Mouse (Mus musculus): ENCODE data around the gene Syce3. TPM values are rescaled to one million over a fixed set of nuclear protein-coding genes. Genes with fewer than 3 reads are reported as not detected.

Syce3 gene
- polyA plus RNA-seq, 1 experiment from 2014 or later: not detected

GRCm38 (mm10) chr15:89406691-89407090 is 3.6 kb downstream of the Syce3 start:
- Histone ChIP-seq H3K27me3 (no peaks in the 10 kb centered on the region), H3K27ac (no peak overlapping the region), H3K4me2 (no peak overlapping the region), H3K4me3 (no peak overlapping the region), H3K9ac (no peak overlapping the region), H3K36me3 (no peaks in the 10 kb centered on the region), H3K9me3 (no peaks in the 10 kb centered on the region), H3K4me1 (no peaks in the 10 kb centered on the region)
- no peak for ATAC-seq (ENCODE audit: insufficient number of reproducible peaks, low FRiP score, low TSS enrichment, low read depth)

DNA sequence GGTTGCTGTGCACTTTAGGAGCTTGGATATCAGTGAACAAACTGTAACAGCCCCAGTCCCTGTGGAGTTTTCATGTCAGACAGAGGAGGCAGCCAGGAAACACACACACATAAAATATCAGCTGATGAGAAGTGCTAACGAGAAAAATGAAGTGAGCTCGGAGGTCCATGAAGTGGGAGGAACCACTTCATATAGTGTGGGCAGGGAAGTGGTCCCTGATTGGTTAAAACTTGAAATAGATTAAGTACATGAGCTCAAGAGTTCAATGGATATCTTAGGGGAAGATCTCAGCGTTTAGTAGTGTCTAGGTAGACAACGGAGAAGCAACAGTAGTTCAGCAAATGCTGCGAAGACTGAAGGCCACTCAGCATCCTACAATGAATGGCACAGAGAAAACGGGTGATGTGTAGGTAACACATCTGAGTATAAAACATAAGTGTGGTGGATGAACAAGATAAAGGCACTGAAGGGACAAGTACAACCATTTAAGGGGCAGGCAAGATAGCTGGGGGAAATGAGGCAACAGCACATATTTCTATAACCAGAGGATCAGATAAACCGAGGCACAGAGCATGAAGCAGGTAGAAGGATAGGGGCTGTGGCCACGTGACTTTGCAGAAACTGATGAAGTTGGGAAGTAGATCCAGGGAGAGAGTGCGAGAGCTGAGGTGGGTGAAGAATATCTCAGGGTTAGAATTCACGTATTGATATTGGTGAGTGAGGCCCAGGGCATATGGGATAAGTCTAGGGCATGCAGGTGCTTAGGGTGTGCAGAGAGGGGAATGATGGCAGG is 5.3 kb downstream of the Syce3 start:
- no peak for ATAC-seq (ENCODE audit: insufficient number of reproducible peaks, low FRiP score, low TSS enrichment, low read depth)
- Histone ChIP-seq H3K4me1 (no peaks in the 10 kb centered on the region), H3K36me3 (no peaks in the 10 kb centered on the region), H3K4me2 (no peak overlapping the region), H3K9ac (no peak overlapping the region), H3K4me3 (no peak overlapping the region), H3K27ac (no peak overlapping the region), H3K27me3 (no peaks in the 10 kb centered on the region), H3K9me3 (no peaks in the 10 kb centered on the region)
- WGBS: 79% methylated on average over 10 of the region's 10 CpGs

DNA sequence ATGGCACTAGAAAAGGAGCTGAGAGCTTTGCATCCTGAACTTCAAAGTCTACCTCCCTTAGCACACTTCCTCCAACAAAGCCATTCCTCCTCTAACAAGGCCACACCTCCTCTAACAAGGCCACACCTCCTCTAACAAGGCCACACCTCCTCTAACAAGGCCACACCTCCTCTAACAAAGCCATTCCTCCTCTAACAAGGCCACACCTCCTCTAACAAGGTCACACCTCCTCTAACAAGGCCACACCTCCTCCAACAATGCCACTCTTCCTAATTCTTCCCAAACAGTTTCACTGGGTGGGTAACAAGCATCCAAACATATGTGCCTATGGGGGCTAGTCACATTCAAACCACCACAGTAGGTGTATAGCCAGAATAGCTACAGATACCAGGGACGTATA is 7.8 kb downstream of the Syce3 start:
- Histone ChIP-seq H3K27ac (no peak overlapping the region), H3K4me2 (no peak overlapping the region), H3K9ac (no peak overlapping the region), H3K27me3 (no peaks in the 10 kb centered on the region), H3K4me3 (no peak overlapping the region), H3K36me3 (no peaks in the 10 kb centered on the region), H3K9me3 (no peaks in the 10 kb centered on the region), H3K4me1 (no peaks in the 10 kb centered on the region)
- ATAC-seq (ENCODE audit: insufficient number of reproducible peaks, low FRiP score, low TSS enrichment, low read depth): no peak
- WGBS: 77% methylated on average over 1 of the region's 1 CpGs

GRCm38 (mm10) chr15:89399716-89400115 is 10.6 kb downstream of the Syce3 start:
- WGBS: 48% methylated on average over 1 of the region's 1 CpGs
- no peak overlapping the region for H3K9ac ChIP-seq
- no peak overlapping the region for H3K4me2 ChIP-seq
- no peaks in the 10 kb centered on the region for H3K9me3 ChIP-seq
- no peaks in the 10 kb centered on the region for H3K27me3 ChIP-seq
- no peaks in the 10 kb centered on the region for H3K4me1 ChIP-seq
- ATAC-seq (ENCODE audit: insufficient number of reproducible peaks, low FRiP score, low TSS enrichment, low read depth): no peak
- no peaks in the 10 kb centered on the region for H3K36me3 ChIP-seq
- H3K4me3 ChIP-seq: no peak overlapping the region
- no peak overlapping the region for H3K27ac ChIP-seq

- no peak overlapping the region for H3K4me2 ChIP-seq
- H3K9me3 ChIP-seq: no peaks in the 10 kb centered on the region
- WGBS: 69% methylated on average over 2 of the region's 2 CpGs
- H3K36me3 ChIP-seq: no peaks in the 10 kb centered on the region
- H3K4me1 ChIP-seq: no peaks in the 10 kb centered on the region
- H3K27ac ChIP-seq: no peak overlapping the region
- H3K4me3 ChIP-seq: no peak overlapping the region
- no peaks in the 10 kb centered on the region for H3K27me3 ChIP-seq
- no peak overlapping the region for H3K9ac ChIP-seq
- no peak for ATAC-seq (ENCODE audit: insufficient number of reproducible peaks, low FRiP score, low TSS enrichment, low read depth)
Measured at GRCm38 (mm10) chr15:89398146-89398545, 12.2 kb downstream of the Syce3 start.

- ATAC-seq (ENCODE audit: insufficient number of reproducible peaks, low FRiP score, low TSS enrichment, low read depth): no peak
Measured at GRCm38 (mm10) chr15:89396883-89397282, 13.4 kb downstream of the Syce3 start.

GRCm38 (mm10) chr15:89390081-89390480 is 20.2 kb downstream of the Syce3 start:
- Histone ChIP-seq H3K27me3 (peaks cover 1% of the 10 kb centered on the region; the same call in 1 of the 2 replicates), H3K4me1 (peaks cover 2% of the 10 kb centered on the region; the same call in 1 of the 2 replicates), H3K4me2 (no peak overlapping the region), H3K9me3 (no peaks in the 10 kb centered on the region), H3K4me3 (no peak overlapping the region), H3K9ac (no peak overlapping the region), H3K27ac (no peak overlapping the region), H3K36me3 (no peaks in the 10 kb centered on the region)
- no peak for ATAC-seq (ENCODE audit: insufficient number of reproducible peaks, low FRiP score, low TSS enrichment, low read depth)
- WGBS: 92% methylated on average over 10 of the region's 10 CpGs

More at GRCm38 (mm10) chr15:89396883-89397282, 13.4 kb downstream of the Syce3 start:
- Histone ChIP-seq H3K9ac (no peak overlapping the region), H3K27me3 (no peaks in the 10 kb centered on the region), H3K27ac (no peak overlapping the region), H3K4me3 (no peak overlapping the region), H3K9me3 (no peaks in the 10 kb centered on the region), H3K4me1 (peaks cover 2% of the 10 kb centered on the region; the same call in 1 of the 2 replicates), H3K36me3 (no peaks in the 10 kb centered on the region), H3K4me2 (no peak overlapping the region)
- 85% methylated on average over 4 of the region's 4 CpGs for WGBS

- WGBS: 34% methylated on average over 12 of the region's 12 CpGs
- Histone ChIP-seq H3K4me3 (no peak overlapping the region), H3K27me3 (peaks cover 8% of the 10 kb centered on the region)
Measured at GRCm38 (mm10) chr15:89387127-89387526, 23.2 kb downstream of the Syce3 start.

GRCm38 (mm10) chr15:89384617-89385016 is 25.7 kb downstream of the Syce3 start, which contains the start of gene Klhdc7b:
Gene Klhdc7b, plus strand, starts transcription at chr15:89384917.
- Histone ChIP-seq H3K36me3 (no peaks in the 10 kb centered on the region), H3K4me2 (no peak within 1 kb of the TSS), H3K9ac (no peak within 1 kb of the TSS), H3K9me3 (no peaks in the 10 kb centered on the region), H3K4me3 (no peak within 1 kb of the TSS), H3K27me3 (peaks cover 16% of the 10 kb centered on the region), H3K27ac (no peak within 1 kb of the TSS), H3K4me1 (peaks cover under 1% of the 10 kb centered on the region; the same call in 1 of the 2 replicates)
- no peak for ATAC-seq (ENCODE audit: insufficient number of reproducible peaks, low FRiP score, low TSS enrichment, low read depth)
- 84% methylated on average over 7 of the region's 7 CpGs for WGBS

More at GRCm38 (mm10) chr15:89387127-89387526, 23.2 kb downstream of the Syce3 start:
- no peak overlapping the region for H3K9ac ChIP-seq
- H3K4me2 ChIP-seq: no peak overlapping the region
- H3K4me1 ChIP-seq: no peaks in the 10 kb centered on the region
- no peak for ATAC-seq (ENCODE audit: insufficient number of reproducible peaks, low FRiP score, low TSS enrichment, low read depth)
- H3K9me3 ChIP-seq: no peaks in the 10 kb centered on the region
- H3K27ac ChIP-seq: no peak overlapping the region
- H3K36me3 ChIP-seq: no peaks in the 10 kb centered on the region

DNA sequence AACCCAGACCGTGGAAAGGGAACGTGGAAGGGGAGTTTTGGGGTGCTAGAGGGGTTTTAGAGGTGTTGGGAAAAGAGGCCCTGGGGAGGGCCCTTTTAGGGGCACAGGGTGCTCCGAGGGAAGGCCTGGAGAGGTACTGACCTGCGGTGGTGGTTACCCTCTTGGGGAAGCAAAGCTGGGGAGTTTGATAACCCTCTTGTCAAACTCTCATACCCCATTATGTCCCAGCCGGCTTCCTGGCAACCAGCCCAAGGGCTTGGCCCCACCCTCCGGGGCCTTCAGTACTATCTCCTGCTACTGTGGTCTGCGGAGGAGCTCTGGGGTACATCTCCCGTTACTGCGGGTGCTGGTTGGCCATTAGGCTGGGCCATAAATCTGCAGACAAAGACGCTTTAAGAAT is 30.9 kb downstream of the Syce3 start:
- WGBS: 10% methylated on average over 10 of the region's 10 CpGs

DNA sequence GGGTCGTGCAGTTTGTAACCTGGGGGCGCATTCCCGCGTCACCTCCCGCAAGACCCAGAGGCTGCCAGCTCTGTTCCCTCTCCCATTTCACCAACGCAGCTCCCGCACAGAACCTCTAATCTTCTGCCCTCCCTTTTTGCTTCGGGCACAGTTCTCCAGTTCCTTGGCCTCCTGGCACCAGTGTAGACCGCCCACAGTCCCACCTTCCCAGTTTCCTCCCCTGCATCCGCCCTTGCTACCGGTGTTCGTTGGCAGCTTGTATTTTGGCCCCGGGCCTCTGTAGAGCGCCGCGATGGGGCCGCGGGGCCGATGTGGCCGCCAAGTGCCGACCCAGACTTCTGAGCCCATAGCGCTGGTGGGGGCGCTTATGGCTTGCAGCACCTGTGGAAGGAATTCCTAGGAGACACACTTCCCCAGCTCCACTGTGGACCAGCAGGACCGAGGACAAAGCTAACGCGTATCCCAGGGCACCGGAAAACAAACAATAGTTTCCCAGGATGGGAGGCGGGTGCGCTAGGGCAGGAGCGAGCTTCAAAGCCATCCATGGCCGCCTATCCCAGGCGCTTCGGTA is 31.4 kb downstream of the Syce3 start, which contains the start of gene Odf3b:
Gene Odf3b (minus strand): TSS at position 452 of the 571 bp plus-strand sequence.
- no peak for ATAC-seq (ENCODE audit: insufficient number of reproducible peaks, low FRiP score, low TSS enrichment, low read depth)
- Histone ChIP-seq H3K4me1 (peaks cover 31% of the 10 kb centered on the region), H3K9me3 (no peaks in the 10 kb centered on the region), H3K9ac (peak within 1 kb of the TSS; percentile 31; the same call in 1 of the 2 replicates), H3K4me2 (peak within 1 kb of the TSS; percentile 64), H3K27ac (no peak within 1 kb of the TSS), H3K27me3 (peaks cover 51% of the 10 kb centered on the region), H3K4me3 (peak within 1 kb of the TSS; percentile 34), H3K36me3 (no peaks in the 10 kb centered on the region)
- 2% methylated on average over 33 of the region's 33 CpGs for WGBS

More for the DNA sequence above, 30.9 kb downstream of the Syce3 start:
- peaks cover 27% of the 10 kb centered on the region for H3K4me1 ChIP-seq
- ATAC-seq (ENCODE audit: insufficient number of reproducible peaks, low FRiP score, low TSS enrichment, low read depth): no peak
- H3K4me3 ChIP-seq: peak overlapping the region; percentile 34
- H3K27ac ChIP-seq: no peak overlapping the region
- no peaks in the 10 kb centered on the region for H3K9me3 ChIP-seq
- no peaks in the 10 kb centered on the region for H3K36me3 ChIP-seq
- no peak overlapping the region for H3K9ac ChIP-seq
- H3K27me3 ChIP-seq: peaks cover 51% of the 10 kb centered on the region
- peak overlapping the region; percentile 64 for H3K4me2 ChIP-seq

Measured in limb, embryonic 15.5 days (tissue).